Mouse (Mus musculus) kidney, adult 10 weeks (tissue): Measurements from ENCODE around the gene Tle1. TPM values are rescaled to one million over a fixed set of nuclear protein-coding genes. Genes with fewer than 3 reads are reported as not detected.

ENCODE experiments used
- polyA plus RNA-seq: library from polyadenylated mRNA; stranded (reverse); fragments of 350-450 nt; fragmentation: Illumina TruSeq; extraction: RNeasy Lipid Tissue Mini Kit (QIAGEN cat#74804); gene quantifications from one replicate; pipeline ENCODE4 v1.2.3, GENCODE M21; 2014; ENCODE audit warnings: low read depth, low replicate concordance

Gene Tle1
- 16.1 TPM for polyA plus RNA-seq

DNA sequence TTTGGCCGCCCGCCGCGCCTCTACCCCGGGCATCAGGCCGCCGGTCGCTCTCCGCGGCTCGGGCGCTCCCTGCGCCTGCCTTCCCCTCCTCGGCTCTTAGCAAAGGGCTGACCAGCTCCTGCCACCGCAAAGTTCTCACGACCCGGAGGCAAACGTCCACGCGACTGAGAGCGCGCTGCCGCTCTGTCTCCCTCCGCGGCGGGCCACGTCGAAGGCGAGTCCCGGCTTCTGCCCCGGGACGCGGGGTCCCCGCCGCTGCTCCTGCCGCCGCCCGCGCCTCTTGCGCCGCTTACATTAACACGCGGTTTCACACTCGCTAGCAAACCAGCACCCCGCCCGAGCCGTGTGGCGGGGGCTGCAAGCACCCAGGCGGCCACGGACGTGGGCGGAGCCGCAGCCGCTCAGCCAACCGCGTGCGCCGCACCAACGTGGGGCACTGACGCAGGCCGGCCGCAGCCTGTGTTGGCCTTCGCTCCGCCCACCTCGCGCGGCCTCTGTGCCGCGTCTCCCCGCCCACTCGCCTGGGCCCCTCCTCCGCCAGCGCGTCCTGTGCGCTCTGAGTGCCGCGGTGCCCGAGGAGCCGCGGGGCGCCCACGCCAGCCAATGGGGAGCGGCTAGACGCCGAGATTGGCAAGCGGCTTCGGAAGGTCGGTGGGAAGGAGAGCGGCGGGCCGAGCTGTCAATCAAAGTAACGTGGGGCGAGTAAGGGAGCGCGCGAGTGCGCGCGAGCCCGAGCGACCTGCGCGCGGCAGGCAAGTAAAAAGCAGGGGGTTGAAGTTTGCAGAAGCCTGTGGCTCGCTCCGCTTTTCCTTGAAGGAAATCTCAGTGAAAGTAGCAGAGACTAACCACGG is at the start of gene Tle1:
Gene Tle1 (minus strand): TSS at position 361 of the 851 bp plus-strand sequence.

